Mouse (Mus musculus): ENCODE data around the gene Sprtn.
A peak's percentile ranks its signal among the peaks of the same experiment; 100 is the strongest.

The Sprtn gene

GRCm38 (mm10) chr8:124897386-124898250 lies at the start of gene Sprtn, which contains the start of gene Exoc8:
TSS of gene Sprtn (plus strand) at chr8:124897886.
TSS of gene Exoc8 (minus strand) at chr8:124897705.
- peak; percentile 96 for DNase-seq

DNA sequence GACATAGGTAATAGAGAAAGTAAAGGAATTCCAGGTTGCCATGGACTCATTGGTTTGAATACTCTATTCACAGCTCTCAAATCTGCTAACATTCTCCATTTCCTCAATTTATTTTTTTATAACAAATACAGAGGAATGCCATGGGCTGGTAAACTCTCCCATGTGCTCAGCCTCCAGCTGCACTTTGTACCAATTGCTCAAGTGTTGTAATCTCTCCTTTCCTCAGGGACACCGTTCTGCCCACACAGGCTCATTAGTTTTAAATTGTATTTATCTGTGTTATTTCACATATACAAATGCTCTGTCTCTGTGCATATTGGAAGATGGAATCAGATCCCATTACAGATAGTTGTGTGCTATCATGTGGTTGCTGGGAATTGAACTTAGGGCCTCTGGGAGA lies 44.2 kb upstream of the Sprtn start:
- DNase-seq = no peak

GRCm38 (mm10) chr8:124859466-124859865 lies 38.2 kb upstream of the Sprtn start:
- DNase-seq = no peak

DNA sequence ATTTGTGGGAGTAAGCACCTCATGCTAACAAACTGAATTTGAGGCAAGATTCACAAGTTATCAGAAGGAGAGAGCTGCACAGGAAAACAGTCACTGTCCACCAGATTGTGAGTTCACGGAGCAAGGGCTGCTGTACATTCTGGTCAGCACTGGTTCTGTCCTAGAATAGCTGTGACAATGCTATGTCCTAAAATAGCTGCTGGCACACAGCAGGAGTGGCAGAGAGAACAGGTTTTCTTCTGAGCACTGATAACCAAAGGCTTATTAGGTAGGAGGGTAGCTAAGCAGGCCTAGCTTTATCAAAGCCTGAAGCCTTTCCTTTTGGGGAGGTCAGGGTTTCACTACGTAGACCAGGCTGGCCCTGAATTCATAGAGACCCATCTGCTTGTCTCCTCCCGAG lies 37.5 kb upstream of the Sprtn start:
- no peak for DNase-seq

GRCm38 (mm10) chr8:124862321-124863162 lies 35.1 kb upstream of the Sprtn start, which contains the start of the genes Gnpat and 2810004N23Rik:
TSS of gene Gnpat (plus strand) at chr8:124863033.
TSS of gene 2810004N23Rik (minus strand) at chr8:124863120.
- DNase-seq = peak; percentile 88

- no peak for DNase-seq
Measured at GRCm38 (mm10) chr8:124863163-124863677, 34.5 kb upstream of the Sprtn start.

DNA sequence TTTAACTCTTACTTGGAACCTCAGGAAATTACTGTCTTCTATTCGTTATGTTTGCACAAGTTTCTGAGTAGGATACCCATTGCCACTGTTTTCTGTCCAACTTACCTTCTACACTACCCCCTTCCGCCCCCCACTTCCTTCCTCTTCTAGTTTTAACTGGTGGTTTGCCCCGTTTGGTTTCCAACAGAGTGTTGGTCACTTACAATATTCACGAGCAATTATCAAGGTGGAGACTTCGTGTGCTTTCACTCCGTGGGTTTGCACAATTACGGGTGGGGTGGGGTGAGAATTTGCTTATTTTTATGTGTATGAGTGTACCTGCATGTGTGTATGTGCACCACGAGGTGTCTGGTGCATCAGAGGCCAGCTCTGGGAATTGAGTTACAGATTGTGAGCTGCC lies 34.0 kb upstream of the Sprtn start:
- no peak for DNase-seq

GRCm38 (mm10) chr8:124866669-124867068 lies 31.0 kb upstream of the Sprtn start:
- no peak for DNase-seq

- no peak for DNase-seq
Measured at GRCm38 (mm10) chr8:124867126-124867525, 30.6 kb upstream of the Sprtn start.

DNA sequence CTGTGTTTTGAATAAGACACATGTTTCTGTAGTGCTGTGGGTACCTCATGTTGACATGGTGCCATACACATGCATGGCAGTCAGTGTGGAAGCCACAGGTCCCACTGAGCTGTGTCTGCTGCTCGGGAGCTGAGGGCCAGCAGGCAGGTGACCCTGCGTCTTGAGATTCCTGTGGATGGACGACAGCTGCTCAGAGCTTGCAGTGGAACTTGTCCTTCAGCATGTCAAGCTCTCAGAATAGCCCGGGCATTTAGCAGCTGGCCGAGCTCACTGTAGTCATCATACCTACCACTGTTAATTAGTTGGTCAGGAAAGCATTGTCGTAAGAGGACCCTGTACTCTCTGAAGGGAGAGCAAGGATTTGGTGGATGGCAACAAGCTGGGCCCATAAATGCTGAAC lies 28.0 kb upstream of the Sprtn start:
- DNase-seq = no peak

GRCm38 (mm10) chr8:124871474-124871873 lies 26.2 kb upstream of the Sprtn start:
- no peak for DNase-seq

DNA sequence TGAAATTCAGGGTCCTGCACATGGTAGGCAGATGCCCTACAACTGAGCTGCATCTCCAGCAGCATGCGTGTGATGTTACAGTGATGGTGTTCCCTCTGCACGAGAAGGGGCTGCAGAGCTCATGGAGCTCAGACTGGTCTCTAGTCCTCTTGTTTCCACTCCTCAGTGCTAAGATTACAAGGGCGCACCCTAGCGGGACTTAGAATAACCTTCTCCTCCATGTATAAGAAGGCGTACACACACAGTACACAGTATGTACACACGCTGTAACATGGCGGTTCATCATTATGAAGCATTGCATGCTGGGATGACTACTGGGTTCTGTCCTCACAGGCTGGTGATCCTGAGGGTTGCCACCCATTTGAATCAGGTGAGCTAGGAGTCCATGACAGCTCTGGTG lies 25.6 kb upstream of the Sprtn start:
- no peak for DNase-seq

GRCm38 (mm10) chr8:124872690-124873089 lies 25.0 kb upstream of the Sprtn start:
- DNase-seq = no peak

DNA sequence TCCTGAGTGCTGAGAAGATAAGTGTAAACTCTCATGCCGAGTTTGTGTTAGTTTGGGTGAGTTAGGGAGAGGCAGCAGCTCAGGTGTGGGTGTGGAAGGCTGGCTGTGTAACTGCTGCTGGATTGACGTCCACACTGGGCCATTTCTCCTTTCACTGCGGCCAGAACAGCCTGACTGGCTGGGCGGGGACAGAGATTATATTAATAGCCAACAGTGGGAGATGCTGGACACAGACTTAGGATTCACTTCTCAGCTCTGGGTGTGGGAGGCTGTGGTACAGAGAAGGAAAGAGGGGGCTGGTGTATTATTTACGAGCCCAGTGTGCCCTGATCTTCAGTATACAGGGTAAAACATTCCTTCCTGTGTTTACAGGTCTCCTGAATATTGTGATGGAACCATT lies 19.5 kb upstream of the Sprtn start:
- DNase-seq = no peak

DNA sequence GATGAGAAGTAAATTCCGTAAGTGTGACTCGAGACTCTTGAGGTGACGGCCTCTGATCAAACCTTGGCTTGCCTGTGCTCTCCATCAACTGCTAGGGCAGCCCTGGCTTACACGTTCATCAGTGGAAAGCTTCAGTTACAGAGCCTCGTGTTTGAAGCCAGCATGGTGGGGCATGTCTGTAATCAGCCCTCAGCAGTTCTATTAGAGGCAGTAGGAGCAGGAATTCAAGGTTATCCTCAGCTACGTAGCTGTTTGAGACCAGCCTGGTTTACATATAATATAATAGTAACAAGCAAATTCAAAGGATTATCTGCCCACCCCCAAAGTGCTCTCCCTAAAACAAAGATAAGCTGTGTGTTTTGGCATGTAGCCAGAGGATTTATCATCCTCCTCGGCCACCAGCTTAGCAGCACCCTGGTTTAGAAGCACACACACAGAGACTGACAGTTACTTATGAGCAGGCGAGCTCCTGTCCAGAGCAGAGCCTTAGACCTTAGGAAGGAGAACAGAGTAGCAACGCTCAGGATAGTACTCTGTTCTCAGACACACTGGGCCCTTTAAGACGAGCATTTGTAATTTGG lies 18.6 kb upstream of the Sprtn start:
- no peak for DNase-seq

GRCm38 (mm10) chr8:124888385-124888784 lies 9.3 kb upstream of the Sprtn start:
- DNase-seq = no peak

DNA sequence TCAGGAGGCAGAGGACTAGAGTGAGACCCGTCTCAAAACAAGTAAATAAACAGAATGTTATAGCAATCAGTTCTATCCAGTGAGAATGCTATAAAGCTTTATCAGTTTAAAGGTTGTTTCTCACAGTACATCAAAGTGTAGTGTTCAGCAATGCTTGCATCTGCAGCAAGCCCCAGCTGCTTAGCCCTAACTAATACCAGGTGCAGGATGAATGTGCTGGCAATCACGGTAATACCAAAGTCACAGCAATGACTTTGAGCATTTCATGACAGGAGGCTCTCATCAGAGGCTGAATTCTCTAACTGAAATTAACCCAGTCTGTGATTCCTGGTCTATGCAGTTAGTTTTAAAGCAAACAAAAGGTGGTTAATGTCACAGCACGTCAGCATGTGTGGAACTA lies 5.1 kb upstream of the Sprtn start:
- no peak for DNase-seq

- no peak for DNase-seq
Measured at GRCm38 (mm10) chr8:124896010-124896631, 1.6 kb upstream of the Sprtn start.

- peak; percentile 69 for DNase-seq
Measured at GRCm38 (mm10) chr8:124896632-124897385, 877 bp upstream of the Sprtn start.

DNA sequence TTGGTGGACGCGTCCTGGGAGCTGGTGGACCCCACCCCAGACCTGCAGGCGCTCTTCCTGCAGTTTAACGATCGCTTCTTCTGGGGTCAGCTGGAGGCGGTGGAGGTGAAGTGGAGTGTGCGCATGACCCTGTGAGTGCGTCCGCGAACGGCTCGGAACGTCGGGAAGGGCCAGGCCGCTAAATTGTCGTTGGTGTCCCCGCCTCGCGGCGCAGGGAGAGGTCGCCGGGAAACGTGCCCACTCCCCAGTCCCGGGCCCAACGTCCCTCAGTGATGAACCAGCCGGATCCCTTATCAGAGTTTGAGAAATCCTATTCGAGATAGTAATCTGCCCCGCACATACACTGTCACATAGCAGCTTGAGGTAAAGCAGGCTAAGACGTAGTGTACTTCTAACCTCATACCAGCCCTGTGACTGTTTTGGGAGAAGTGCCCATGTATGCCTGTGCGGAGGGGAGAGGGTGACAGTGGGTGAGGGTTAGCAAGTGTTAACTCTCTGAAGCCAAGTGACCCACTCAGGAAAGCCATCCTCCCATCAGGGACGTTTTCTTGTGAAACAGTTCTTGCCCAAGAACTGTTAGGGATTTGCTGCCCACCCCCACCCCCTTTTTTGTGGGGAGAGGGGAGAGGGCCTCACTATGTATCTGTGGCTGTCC lies 692 bp downstream of the Sprtn start:
- no peak for DNase-seq

GRCm38 (mm10) chr8:124903198-124903597 lies 5.5 kb downstream of the Sprtn start:
- DNase-seq = no peak

Measured in layer of hippocampus, adult 9-11 months (tissue).